Mouse (Mus musculus) Patski (cell line): ENCODE results near the gene Tnrc6a. TPM values are rescaled to one million over a fixed set of nuclear protein-coding genes. Genes with fewer than 3 reads are reported as not detected.
A peak's percentile ranks its signal among the peaks of the same experiment; 100 is the strongest.

Source experiments
- ATAC-seq: fragments of 100-300 bp; one replicate; pipeline ENCODE4 v1.8.0; 2021
- CTCF ChIA-PET: fragments of 350-600 bp; sonication (Branson Sonifier 250); formaldehyde crosslinking; loops from one replicate; lab custom pipeline; 2022; ENCODE audit warnings: inconsistent platforms; lab: Charles Lee
- POLR2A ChIA-PET: fragments of 350-600 bp; sonication (Branson Sonifier 250); formaldehyde crosslinking; loops from one replicate; lab custom pipeline; 2022; ENCODE audit warnings: antibody characterized with exemption, inconsistent platforms; lab: Charles Lee
- DNase-seq: peaks from one replicate; pipeline ENCODE4 v3.0.0-alpha.2; 2011; ENCODE audit warnings: low read depth, low spot score
- H3K27me3 ChIP-seq: fragments of 371-371 bp; one replicate; pipeline ENCODE4 v1.5.1; 2021
- CTCF ChIP-seq: fragments of 100-300 bp; IDR thresholded peaks from one replicate; pipeline ENCODE4 v1.5.1; 2021
- in situ Hi-C: fragments of 300-500 bp; cut with MboI; formaldehyde crosslinking; loops from 3 replicates; pipeline ENCODE4 v1.11.1; 2018; ENCODE audit warnings: low pct_unique_long_range_greater_than_20kb, mixed read lengths
- polyA plus RNA-seq: library from polyadenylated mRNA; unstranded; gene quantifications from one replicate; pipeline ENCODE4 v1.2.3, GENCODE M21; 2021

Tnrc6a gene
- polyA plus RNA-seq, 1 experiment from 2014 or later: 34.1 TPM

DNA sequence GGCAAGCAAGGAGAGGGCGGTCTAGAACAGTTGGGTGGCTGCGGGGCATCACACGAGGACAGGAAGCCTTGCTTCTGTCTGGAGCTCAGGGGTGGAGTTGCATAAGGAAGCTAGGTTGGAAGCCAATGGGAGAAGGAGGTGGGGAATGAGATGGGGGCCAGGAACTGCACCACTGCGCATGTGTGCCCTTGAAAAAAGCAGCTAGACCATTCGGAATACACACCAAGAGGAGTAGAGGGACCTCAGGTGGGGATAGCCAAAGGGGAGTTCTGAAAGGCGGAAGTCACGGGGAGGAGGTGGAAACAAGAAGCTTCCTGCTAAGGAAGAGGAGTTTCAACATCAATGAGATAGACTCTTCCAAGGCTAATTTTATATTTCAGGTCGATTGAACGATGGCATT, 77.0 kb downstream of the Tnrc6a start:
- CTCF ChIA-PET: interaction anchor here (1.1 kb wide), 1 partner anchor 264 kb away, joined by 3 read pairs; no protein-coding TSS in a partner anchor
- no peak for ATAC-seq
- in situ Hi-C loops: no loop called here

DNA sequence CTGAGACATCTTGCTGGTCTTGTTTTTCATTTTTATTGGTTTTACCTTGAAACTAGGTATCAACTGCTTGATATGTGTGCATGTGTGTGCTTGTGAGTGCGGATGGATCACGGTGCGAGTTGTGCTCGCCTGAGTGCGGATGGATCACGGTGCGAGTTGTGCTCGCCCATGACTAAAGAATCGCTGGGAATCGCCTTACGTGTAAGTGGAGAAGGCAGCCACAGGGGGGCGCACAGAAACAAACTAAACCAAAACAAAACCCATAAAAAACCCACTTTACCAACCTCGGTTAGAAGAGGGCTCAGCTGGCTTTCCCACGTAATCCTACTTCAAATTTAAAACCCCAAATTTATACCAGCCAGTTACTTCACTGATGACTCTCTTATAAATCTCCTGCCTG, 81.6 kb downstream of the Tnrc6a start:
- CTCF ChIA-PET: interaction anchor here (0.6 to 2.1 kb wide), 6 partner anchors 10 to 261 kb away, joined by 3 to 10 read pairs (median 4); partner anchors contain the start of gene Aqp8
- ATAC-seq (peak; percentile 39), DNase-seq (no peak)
- H3K27me3 ChIP-seq: no peaks in the 10 kb centered on the region
- POLR2A ChIA-PET: no interaction called here
- TF ChIP-seq CTCF: peak; percentile 79
- in situ Hi-C loops: loop anchor here (5.0 kb wide), 2 partner anchors 182 to 262 kb away; no protein-coding TSS in a partner anchor

More for the DNA sequence above, 77.0 kb downstream of the Tnrc6a start:
- no peak for DNase-seq
- POLR2A ChIA-PET: interaction anchor here (0.6 to 1.2 kb wide), 2 partner anchors 14 to 189 kb away, joined by 8 to 12 read pairs; no protein-coding TSS in a partner anchor
- no peak for TF ChIP-seq CTCF
- no peaks in the 10 kb centered on the region for H3K27me3 ChIP-seq

DNA sequence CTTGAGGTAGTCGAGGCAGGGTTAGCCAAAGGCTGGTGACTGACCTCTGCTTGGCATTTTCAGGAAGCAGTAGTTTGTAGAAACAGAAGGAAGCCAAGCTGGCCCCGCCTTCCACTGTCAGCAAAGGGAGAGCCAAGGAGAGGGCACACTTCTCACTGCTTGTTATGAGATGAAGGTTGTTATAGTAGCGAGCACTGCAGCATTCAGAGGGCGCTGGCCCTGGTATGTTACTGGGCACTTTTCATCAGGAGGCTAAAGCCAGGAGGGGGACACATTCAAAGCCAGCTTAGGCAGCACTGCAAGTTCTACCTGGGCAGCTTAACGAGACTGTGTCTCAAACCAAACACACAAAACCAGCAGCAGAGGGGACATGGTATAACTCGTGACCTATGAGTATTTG, 83.9 kb downstream of the Tnrc6a start:
- no peak for TF ChIP-seq CTCF

DNA sequence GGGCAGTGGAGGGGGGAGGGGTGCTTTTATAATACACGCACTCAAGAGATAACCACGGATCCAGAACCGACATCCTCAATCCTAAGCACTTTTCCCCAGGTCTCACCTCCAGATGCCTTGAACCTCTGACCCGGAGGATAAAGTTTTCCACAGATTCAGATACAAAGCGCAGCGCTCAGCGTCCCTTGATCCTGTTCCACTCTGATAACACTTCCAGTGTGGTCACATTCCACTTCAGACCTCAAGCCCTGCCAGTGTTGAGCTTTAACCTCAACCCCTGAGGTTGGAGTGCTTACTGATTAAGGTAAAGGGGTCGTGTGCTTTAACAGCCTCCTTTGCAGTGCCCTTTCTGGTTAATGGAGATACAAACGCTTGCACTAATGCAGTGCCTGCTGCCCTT, 86.2 kb downstream of the Tnrc6a start:
- no peak for DNase-seq
- no peak for TF ChIP-seq CTCF
- in situ Hi-C loops: loop anchor here (5.0 kb wide), 2 partner anchors 177 to 257 kb away; no protein-coding TSS in a partner anchor
- POLR2A ChIA-PET: no interaction called here
- H3K27me3 ChIP-seq: no peaks in the 10 kb centered on the region
- CTCF ChIA-PET: no interaction called here
- no peak for ATAC-seq

More for the DNA sequence above, 83.9 kb downstream of the Tnrc6a start:
- ATAC-seq: no peak
- no peak for DNase-seq
- ChIA-PET POLR2A (interaction anchor here (1.0 kb wide), 1 partner anchor 292 kb away, joined by 3 read pairs; the partner anchor contains the start of gene Zkscan2), CTCF (no interaction called here)
- H3K27me3 ChIP-seq: no peaks in the 10 kb centered on the region
- in situ Hi-C loops: loop anchor here (5.0 kb wide), 2 partner anchors 180 to 260 kb away; no protein-coding TSS in a partner anchor

DNA sequence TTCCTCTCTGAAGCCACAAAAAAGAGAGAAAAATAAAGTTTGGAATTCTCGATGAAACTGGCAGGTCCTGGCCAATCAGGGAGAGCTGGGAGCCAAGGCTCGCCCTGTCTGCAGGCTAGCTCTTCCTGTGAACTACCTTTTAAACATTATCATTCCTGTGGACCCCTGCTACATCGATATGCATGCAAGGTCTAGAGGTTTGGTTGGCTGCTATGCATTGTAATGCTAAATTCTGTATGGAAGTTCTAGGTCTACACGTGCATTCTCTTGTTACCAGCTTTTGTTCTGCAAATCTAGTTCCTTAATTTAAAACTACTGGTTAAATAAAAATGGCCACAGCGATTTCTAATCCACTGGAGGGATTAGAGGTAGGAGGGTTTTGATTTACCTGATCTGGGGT, 87.8 kb downstream of the Tnrc6a start:
- no peak for TF ChIP-seq CTCF
- no peak for DNase-seq
- CTCF ChIA-PET: no interaction called here
- no peaks in the 10 kb centered on the region for H3K27me3 ChIP-seq
- in situ Hi-C loops: no loop called here
- no peak for ATAC-seq
- POLR2A ChIA-PET: interaction anchor here (1.2 kb wide), 1 partner anchor 207 kb away, joined by 4 read pairs; no protein-coding TSS in a partner anchor

DNA sequence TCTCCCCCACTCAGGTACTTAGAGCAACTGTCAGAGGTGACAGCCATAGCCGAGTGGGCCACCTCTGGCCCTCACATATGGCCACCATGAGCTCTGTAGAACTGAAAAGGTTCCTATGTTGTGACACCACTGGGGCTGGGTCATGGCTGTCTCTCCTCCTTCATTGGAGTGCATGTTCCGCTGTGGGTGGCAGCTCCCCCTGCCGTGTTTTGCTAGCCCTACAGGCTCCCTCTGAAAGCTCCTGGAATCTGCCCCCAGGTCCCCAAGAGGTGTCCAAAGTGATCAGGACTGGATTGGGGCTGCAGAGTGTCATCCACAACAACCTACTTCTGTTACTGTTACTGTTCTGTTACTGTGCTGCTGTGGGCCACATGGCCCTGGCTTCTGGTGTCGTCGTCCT, 88.6 kb downstream of the Tnrc6a start:
- in situ Hi-C loops: no loop called here
- DNase-seq (no peak), ATAC-seq (no peak)
- POLR2A ChIA-PET: no interaction called here
- no peaks in the 10 kb centered on the region for H3K27me3 ChIP-seq
- CTCF ChIA-PET: no interaction called here
- TF ChIP-seq CTCF: no peak

DNA sequence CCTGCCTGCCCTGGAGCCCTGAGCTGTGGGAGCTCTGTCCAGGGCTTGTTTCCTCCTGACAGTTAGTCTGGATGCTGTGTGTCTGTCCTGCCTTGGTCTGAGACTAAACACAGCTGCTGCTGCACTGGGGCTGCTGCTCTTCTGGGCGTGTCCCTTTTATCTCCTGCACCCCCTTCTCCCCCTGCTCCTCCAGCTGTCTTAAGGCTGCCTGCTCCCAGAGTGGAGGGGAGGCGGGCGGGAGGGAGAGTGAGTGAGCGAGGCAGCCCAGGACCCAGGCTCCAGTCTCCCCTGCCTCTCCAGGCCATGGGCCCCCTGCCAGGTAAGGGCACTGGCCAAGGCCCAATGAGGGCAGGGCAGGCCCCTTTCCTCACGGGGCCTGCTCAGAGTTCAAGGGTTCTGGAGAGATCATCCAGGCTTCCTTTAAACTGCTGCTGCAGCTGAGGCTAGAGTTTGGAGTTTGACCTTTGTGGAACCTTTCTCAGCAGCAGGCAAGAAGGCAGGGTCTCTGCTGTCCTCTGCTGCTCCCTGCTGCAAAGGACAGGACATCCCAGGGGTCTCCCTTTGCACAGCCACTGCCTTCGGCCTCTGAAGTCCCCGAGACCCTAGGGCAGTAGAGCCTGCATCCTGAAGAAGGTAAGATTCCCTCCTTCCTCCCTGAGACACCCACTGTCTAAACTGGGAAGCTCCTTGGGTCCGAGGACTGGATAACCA, 90.8 kb downstream of the Tnrc6a start, which contains the start of gene Slc5a11:
Slc5a11 (plus strand) TSS at position 416 of the 711 bp plus-strand sequence.
- H3K27me3 ChIP-seq: no peaks in the 10 kb centered on the region
- TF ChIP-seq CTCF: no peak
- POLR2A ChIA-PET: no interaction called here
- ATAC-seq (no peak), DNase-seq (no peak)
- in situ Hi-C loops: no loop called here
- CTCF ChIA-PET: interaction anchor here (1.0 to 1.3 kb wide), 2 partner anchors 10 to 251 kb away, joined by 3 read pairs; no protein-coding TSS in a partner anchor

DNA sequence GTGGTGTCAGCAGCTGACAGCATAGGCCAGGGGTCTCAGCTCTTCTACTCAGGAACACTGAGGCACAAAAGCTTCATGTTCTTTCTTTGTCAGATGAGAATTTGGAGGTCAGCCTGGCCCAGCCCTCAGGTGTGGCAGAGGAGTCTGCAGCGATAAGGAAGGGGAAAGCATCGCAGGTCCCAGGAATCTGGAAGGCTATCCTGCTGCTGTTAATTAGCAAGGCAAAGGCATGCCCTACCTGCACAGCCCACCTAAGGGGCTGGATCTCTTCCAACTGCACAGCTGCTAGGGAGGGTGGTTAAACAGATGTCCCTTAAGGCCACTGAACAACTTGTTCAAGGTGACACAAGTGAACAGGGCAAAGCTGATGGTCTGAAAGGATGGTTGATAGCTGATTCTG, 91.5 kb downstream of the Tnrc6a start:
- DNase-seq: no peak
- in situ Hi-C loops: no loop called here
- ChIA-PET CTCF (interaction anchor here (0.9 to 1.3 kb wide), 3 partner anchors 11 to 251 kb away, joined by 3 read pairs; no protein-coding TSS in a partner anchor), POLR2A (interaction anchor here (0.9 kb wide), 1 partner anchor 61 kb away, joined by 3 read pairs; no protein-coding TSS in a partner anchor)
- no peaks in the 10 kb centered on the region for H3K27me3 ChIP-seq
- no peak for ATAC-seq
- TF ChIP-seq CTCF: no peak

DNA sequence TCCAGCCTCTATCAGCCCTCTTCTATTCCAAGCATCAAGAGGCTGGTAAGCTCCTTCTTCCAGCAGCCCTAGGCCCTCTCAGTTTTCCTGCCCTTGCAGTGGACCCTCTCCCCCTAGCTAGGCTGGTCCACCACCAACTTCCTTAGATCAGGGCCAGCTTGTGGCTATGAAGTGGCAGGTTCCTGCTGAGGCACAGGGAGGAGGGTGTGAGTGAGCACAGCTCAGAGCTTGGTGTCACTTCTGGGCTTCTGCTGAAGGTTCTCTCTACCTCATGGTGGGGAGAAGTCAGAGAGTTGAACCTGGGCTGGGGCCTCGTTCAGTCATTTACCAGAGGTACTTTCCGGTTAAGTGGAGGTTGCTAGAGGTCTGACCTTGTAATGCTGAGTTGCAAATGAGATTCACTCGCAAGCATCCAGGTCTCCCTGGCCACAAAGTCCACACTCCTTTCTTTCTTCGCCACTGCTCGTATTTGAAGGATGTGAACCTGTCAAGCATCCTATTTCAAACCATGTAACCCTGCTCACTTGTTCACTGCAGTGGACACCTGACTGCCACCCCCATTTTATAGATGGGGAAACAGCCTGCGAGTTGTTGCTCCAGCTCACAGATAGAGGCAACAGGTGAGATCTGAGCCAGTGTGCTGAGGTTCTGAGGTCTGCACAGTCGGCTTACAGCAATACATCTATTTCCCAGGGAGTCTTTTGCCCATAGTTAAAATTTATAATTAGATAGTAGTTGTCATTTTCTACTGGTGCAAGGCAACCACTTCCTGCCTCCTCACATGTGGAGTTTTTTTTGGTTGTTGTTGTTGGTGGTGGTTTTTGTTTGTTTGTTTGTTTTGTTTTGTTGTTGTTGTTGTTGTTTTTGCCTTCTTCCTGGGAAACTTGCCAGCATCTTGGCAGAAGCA, 94.0 kb downstream of the Tnrc6a start:
- CTCF ChIA-PET: no interaction called here
- TF ChIP-seq CTCF: no peak
- ATAC-seq (no peak), DNase-seq (no peak)
- in situ Hi-C loops: no loop called here
- POLR2A ChIA-PET: no interaction called here
- H3K27me3 ChIP-seq: no peaks in the 10 kb centered on the region

DNA sequence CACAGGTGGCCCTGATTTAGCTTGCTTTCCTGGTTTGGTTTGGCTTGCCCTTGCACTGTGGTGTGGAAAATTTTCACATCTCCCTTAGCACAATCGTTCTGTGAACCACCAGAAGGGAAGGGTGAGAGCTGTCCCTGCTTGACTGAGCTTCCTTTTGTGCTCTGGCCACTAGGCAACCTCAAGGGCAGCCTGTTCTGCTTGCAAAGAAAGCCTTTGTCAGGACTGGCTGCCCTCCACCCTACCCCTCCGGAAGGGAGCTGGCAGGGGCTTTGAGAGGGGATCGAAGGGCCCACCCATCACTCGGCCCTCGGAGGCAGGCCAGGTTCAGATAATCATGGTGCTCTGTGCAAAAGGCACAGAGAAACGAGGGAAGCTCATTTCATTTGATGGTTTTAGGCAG, 94.9 kb downstream of the Tnrc6a start:
- no peak for TF ChIP-seq CTCF
- H3K27me3 ChIP-seq: no peaks in the 10 kb centered on the region
- DNase-seq (no peak), ATAC-seq (no peak)
- ChIA-PET CTCF (interaction anchor here (1.1 kb wide), 1 partner anchor 9 kb away, joined by 4 read pairs; no protein-coding TSS in a partner anchor), POLR2A (no interaction called here)
- in situ Hi-C loops: no loop called here
